Mouse (Mus musculus) olfactory bulb, adult 2 months (tissue): ENCODE results near the gene Olfr738.

Experiments used
- CTCF ChIP-seq: fragments of 200-500 bp; IDR thresholded peaks from 2 replicates; pipeline ENCODE4 v1.5.1; 2012; ENCODE audit warnings: low read depth, mild to moderate bottlenecking, low read length, moderate library complexity; ENCODE audit not compliant: insufficient read depth
- POLR2A ChIP-seq: fragments of 200-500 bp; IDR thresholded peaks from 2 replicates; pipeline ENCODE4 v1.6.1; 2012; ENCODE audit warnings: mild to moderate bottlenecking, low read depth, low read length, moderate library complexity; ENCODE audit not compliant: insufficient read depth

DNA sequence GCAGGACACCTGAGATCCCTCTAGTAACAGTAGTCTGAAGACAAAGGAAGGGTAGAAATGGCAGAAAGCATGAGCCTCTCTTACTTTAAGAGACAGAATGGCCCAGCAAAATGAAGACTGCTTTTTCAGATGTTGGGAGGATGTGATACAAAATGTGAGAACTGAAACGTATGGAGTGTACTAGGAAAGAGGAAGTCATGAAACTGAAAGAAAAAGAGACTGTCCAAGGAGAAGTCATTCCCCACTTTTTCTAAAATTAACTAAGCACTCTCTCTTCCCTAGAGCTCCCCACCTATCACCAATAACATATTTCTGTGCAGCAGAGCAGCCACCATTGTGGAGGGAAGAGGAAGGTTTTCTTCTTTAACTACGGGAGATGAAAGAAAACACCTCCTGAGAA is 49.8 kb upstream of the Olfr738 start, which contains the start of gene Tlr11:
- TF ChIP-seq CTCF (no peak), POLR2A (no peak)
